Mouse (Mus musculus) stomach, embryonic 14.5 days (tissue): ENCODE results near the gene Man1b1. TPM values are rescaled to one million over a fixed set of nuclear protein-coding genes. Genes with fewer than 3 reads are reported as not detected.

ENCODE experiments used
- ATAC-seq: fragments of 200-750 bp; cut with Nextera tagmentation; 2 replicates; pipeline ENCODE4 v1.8.0; 2017; ENCODE audit warnings: low read depth, moderate TSS enrichment; ENCODE audit not compliant: insufficient number of reproducible peaks, insufficient read depth, low FRiP score
- H3K27ac ChIP-seq: fragments of 300-500 bp; sonication (generic); 2 replicates; pipeline ENCODE4 v1.5.1; 2014; ENCODE audit warnings: mild to moderate bottlenecking, low read length, moderate library complexity, mixed read lengths
- H3K27me3 ChIP-seq: fragments of 300-500 bp; sonication (generic); 2 replicates; pipeline ENCODE4 v1.6.1; 2014; ENCODE audit warnings: low read length, control low read depth, mixed read lengths; ENCODE audit not compliant: control insufficient read depth, insufficient read depth
- H3K36me3 ChIP-seq: fragments of 300-500 bp; sonication (generic); 2 replicates; pipeline ENCODE4 v1.6.1; 2014; ENCODE audit warnings: mild to moderate bottlenecking, control low read depth, low read length, moderate library complexity, mixed read lengths; ENCODE audit not compliant: control insufficient read depth, insufficient read depth
- H3K4me1 ChIP-seq: fragments of 300-500 bp; sonication (generic); 2 replicates; pipeline ENCODE4 v1.6.1; 2014; ENCODE audit warnings: low read length, control low read depth, mixed read lengths; ENCODE audit not compliant: control insufficient read depth, insufficient read depth
- H3K4me2 ChIP-seq: fragments of 300-500 bp; sonication (generic); replicated peaks from 2 replicates; pipeline ENCODE4 v1.6.1; 2014; ENCODE audit warnings: low read depth, low read length, control low read depth
- H3K4me3 ChIP-seq: fragments of 300-500 bp; sonication (generic); 2 replicates; pipeline ENCODE4 v1.5.1; 2014; ENCODE audit warnings: low read depth, low read length, control low read depth
- H3K9ac ChIP-seq: fragments of 300-500 bp; sonication (generic); replicated peaks from 2 replicates; pipeline ENCODE4 v1.6.1; 2014; ENCODE audit warnings: low read depth, mild to moderate bottlenecking, control low read depth, low read length, moderate library complexity, mixed read lengths
- H3K9me3 ChIP-seq: fragments of 300-500 bp; sonication (generic); 2 replicates; pipeline ENCODE4 v1.6.1; 2016; ENCODE audit warnings: low read depth, low read length, control low read depth; ENCODE audit not compliant: control insufficient read depth
- WGBS: fragments of 180-500 bp; shearing (Covaris S2); extraction: QIAGEN DNeasy Blood & Tissue Kit; methylation state at CpG from one replicate; pipeline ENCODE4 v1.1.7; 2014; 5-methylcytosine and 5-hydroxymethylcytosine counted together
- polyA plus RNA-seq: library from polyadenylated mRNA; unstranded; fragments of >200 nt; fragmentation: Nextera tagmentation; extraction: Ambion mirVana; gene quantifications from 2 replicates; pipeline ENCODE4 v1.2.1, GENCODE M21; 2014

The Man1b1 gene
- polyA plus RNA-seq, 1 experiment from 2014 or later = 111 TPM

DNA sequence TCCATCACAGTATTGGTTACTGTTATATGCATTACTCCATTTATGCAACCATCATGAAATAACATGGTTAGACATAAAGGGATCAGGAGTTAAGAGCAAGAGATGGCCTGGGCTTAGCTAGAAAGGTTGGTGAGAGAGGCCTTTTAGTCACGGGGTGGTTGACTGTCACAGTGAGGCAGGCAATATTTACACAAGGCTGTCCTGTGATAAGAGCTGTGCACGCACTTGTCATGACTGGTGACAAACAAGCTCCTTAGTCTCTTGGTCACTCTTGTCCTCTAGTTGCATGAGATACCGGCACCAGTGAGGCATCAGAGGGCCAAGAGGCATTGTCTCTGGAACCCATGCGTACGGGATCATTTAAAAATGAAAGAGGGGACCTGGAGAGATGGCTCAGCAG, 52.4 kb downstream of the Man1b1 start:
- H3K9ac ChIP-seq = no peak overlapping the region
- no peak overlapping the region for H3K4me2 ChIP-seq
- WGBS = 51% methylated on average over 5 of the region's 5 CpGs
- no peak for ATAC-seq
- no peak overlapping the region for H3K27ac ChIP-seq
- H3K4me1 ChIP-seq = no peaks in the 10 kb centered on the region
- no peak overlapping the region for H3K4me3 ChIP-seq
- H3K9me3 ChIP-seq = no peaks in the 10 kb centered on the region
- H3K27me3 ChIP-seq = no peaks in the 10 kb centered on the region
- no peaks in the 10 kb centered on the region for H3K36me3 ChIP-seq

DNA sequence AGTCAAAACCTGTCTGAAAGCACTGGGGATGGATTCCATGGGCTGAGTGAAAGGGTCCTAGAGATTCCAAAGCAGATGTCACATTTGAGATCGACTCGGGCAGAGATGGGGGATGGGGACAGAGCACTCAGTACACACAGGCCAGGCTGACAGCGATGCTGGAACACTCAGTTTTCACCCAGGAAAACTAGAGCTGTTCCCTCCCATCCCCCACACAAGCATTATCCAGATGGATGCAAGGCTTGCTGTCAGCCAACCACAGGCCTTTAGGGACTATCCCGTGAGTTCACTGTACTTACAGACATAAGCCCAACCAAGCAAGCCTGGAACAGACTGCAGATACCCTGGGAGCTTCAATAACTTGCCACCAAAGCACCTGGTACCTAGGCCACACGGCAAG, 59.1 kb downstream of the Man1b1 start:
- peaks cover 15% of the 10 kb centered on the region; the same call in 1 of the 2 replicates for H3K4me1 ChIP-seq
- WGBS = 49% methylated on average over 5 of the region's 5 CpGs

DNA sequence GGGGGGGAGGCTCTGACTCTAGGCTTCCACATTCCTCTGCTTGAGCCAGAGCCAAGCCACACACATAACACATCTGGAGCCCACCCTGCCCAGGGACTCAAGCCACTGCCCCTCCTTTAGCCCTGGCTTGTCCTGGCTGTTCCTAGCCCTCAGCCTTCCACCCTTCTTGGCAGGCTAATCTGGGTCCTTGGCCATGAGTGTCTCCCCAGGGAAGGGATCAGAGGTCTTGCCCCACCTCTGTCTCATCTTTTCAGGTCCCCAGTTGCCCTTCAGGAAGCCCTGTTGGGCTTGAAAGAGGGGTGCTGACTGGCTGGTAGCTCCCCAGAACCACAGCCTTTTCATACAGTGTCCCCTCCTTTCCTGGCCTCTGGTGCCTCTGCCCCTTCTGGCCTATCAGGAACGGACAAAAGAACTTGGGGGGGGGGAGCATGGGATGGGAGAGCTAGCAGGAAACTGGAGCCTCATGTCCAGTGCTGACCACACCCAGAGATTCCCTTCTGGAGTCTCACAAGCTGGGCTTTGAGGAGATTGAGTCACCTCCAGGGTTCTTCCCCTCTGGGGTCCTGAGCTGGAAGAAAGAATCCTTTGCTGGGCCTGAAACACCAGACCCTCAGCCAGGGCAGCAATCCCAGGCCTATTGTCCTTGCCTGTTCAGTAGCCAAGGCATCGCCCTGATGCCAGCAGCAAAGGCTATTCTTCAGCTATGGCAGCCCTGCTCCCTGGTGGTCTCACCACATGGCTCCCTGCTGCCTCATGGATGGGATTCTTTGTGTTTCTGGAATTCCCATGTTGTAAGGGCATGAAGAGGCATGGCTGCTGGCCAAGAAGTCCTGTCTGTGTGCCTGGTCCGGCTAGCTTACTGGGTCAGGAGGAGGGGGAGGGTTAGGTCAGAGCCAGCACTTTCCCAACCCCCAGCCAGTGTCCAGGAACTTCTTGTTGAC, 62.4 kb downstream of the Man1b1 start:
- H3K9ac ChIP-seq = no peak overlapping the region
- H3K27me3 ChIP-seq = peaks cover 17% of the 10 kb centered on the region; the same call in 1 of the 2 replicates
- H3K36me3 ChIP-seq = no peaks in the 10 kb centered on the region
- no peak for ATAC-seq
- H3K4me1 ChIP-seq = peaks cover 17% of the 10 kb centered on the region; the same call in 1 of the 2 replicates
- 33% methylated on average over 3 of the region's 3 CpGs for WGBS
- H3K4me2 ChIP-seq = no peak overlapping the region
- H3K4me3 ChIP-seq = no peak overlapping the region
- H3K9me3 ChIP-seq = no peaks in the 10 kb centered on the region
- H3K27ac ChIP-seq = 0 out of 2 replicates have a peak overlapping the region, but pooled peaks have one; percentile 27

More for the DNA sequence above, 59.1 kb downstream of the Man1b1 start:
- Histone ChIP-seq H3K27me3 (0 out of 2 replicates have a peak, but pooled peaks cover 2% of the 10 kb centered on the region), H3K4me3 (no peak overlapping the region), H3K4me2 (no peak overlapping the region), H3K9ac (no peak overlapping the region), H3K9me3 (no peaks in the 10 kb centered on the region), H3K27ac (no peak overlapping the region), H3K36me3 (no peaks in the 10 kb centered on the region)
- no peak for ATAC-seq

DNA sequence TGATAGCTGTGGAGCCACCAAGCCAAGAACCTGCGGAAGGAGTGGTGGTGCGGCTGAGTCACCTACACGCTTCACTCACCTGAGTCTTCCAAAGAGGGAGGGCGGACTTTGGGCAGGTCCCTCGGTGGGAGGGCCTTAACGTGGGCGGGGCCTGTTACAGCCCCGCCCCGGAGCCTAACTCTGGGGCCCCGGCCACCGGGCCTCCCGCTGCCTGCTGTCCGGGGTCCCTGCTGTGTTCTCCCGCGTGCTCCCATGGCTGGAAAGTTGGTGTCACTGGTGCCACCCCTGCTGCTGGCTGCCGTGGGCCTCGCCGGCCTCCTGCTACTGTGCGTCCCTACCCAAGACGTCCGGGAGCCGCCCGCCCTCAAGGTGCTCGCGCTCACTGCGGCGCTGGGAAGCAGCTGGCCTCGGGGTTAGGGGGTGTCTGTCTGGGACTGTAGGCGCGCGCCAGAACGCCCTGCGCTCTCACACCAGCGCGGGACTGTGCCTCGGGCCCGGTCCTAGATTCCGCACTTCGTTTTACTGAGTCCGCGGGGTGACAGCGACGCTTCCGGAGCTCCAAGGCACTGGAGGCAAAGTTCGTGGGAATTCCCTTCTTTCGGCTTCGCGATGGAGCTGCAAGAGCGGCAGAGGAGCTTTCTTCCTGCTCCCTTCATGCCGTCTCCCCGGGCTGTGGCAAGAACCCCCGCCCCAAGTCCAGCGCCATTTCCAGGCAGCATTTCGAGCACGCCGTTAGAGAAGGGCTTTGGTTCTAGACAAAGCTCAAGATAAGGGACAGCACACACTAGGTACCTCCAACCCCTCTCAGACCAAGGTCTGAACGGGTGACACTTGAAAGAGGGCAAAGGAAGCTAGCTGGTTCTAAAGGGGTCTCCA, 63.8 kb downstream of the Man1b1 start, which contains the start of gene Entpd2:
Gene Entpd2 (plus strand): TSS at position 154 of the 876 bp plus-strand sequence.
- ATAC-seq = peak; percentile 68
- Histone ChIP-seq H3K36me3 (no peaks in the 10 kb centered on the region), H3K4me3 (peak within 1 kb of the TSS; percentile 36), H3K4me2 (peak within 1 kb of the TSS; percentile 73), H3K4me1 (peaks cover 17% of the 10 kb centered on the region; the same call in 1 of the 2 replicates), H3K27me3 (peaks cover 22% of the 10 kb centered on the region; the same call in 1 of the 2 replicates), H3K27ac (0 out of 2 replicates have a peak within 1 kb of the TSS, but pooled peaks have one; percentile 27), H3K9ac (peak within 1 kb of the TSS; percentile 18; the same call in 1 of the 2 replicates), H3K9me3 (no peaks in the 10 kb centered on the region)
- WGBS = 2% methylated on average over 57 of the region's 57 CpGs

GRCm38 (mm10) chr2:25396597-25396983, 64.5 kb downstream of the Man1b1 start:
- Histone ChIP-seq H3K27ac (no peak overlapping the region), H3K9ac (no peak overlapping the region), H3K27me3 (peaks cover 22% of the 10 kb centered on the region; the same call in 1 of the 2 replicates), H3K9me3 (no peaks in the 10 kb centered on the region), H3K36me3 (no peaks in the 10 kb centered on the region), H3K4me1 (peaks cover 17% of the 10 kb centered on the region; the same call in 1 of the 2 replicates), H3K4me2 (peak overlapping the region; percentile 73), H3K4me3 (peak overlapping the region; percentile 36)
- no peak for ATAC-seq
- 42% methylated on average over 3 of the region's 3 CpGs for WGBS

DNA sequence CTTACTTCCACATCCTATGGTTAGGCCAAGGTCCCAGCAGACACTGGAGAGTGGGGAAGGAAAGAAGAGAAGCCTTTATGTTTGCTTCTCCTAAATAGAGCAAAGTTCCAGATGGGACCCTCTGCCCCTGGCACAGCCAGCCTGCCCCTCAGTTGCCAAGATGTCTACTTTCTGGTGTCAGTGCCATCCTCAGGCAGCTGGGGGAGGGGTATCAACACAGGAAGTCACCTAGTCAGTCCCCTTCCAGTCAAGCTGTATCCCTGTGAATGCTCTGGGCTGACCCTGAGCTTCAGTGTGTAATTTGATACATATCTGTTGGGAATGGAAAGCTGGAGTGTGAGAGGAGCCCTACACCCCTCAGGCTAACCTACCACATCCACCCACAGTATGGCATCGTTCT, 64.9 kb downstream of the Man1b1 start:
- no peak for ATAC-seq
- peaks cover 17% of the 10 kb centered on the region; the same call in 1 of the 2 replicates for H3K4me1 ChIP-seq
- H3K27ac ChIP-seq = no peak overlapping the region
- H3K27me3 ChIP-seq = peaks cover 25% of the 10 kb centered on the region; the same call in 1 of the 2 replicates
- no peaks in the 10 kb centered on the region for H3K9me3 ChIP-seq
- H3K9ac ChIP-seq = no peak overlapping the region
- no peak overlapping the region for H3K4me3 ChIP-seq
- H3K36me3 ChIP-seq = no peaks in the 10 kb centered on the region
- WGBS = 67% methylated on average over 1 of the region's 1 CpGs
- no peak overlapping the region for H3K4me2 ChIP-seq

- Histone ChIP-seq H3K9me3 (no peaks in the 10 kb centered on the region), H3K27ac (no peak overlapping the region), H3K4me1 (peaks cover 21% of the 10 kb centered on the region), H3K27me3 (peaks cover 23% of the 10 kb centered on the region), H3K4me2 (no peak overlapping the region), H3K4me3 (no peak overlapping the region), H3K36me3 (no peaks in the 10 kb centered on the region), H3K9ac (no peak overlapping the region)
- no peak for ATAC-seq
- WGBS = 86% methylated on average over 7 of the region's 7 CpGs
Observed at GRCm38 (mm10) chr2:25398065-25398464, 65.9 kb downstream of the Man1b1 start.

DNA sequence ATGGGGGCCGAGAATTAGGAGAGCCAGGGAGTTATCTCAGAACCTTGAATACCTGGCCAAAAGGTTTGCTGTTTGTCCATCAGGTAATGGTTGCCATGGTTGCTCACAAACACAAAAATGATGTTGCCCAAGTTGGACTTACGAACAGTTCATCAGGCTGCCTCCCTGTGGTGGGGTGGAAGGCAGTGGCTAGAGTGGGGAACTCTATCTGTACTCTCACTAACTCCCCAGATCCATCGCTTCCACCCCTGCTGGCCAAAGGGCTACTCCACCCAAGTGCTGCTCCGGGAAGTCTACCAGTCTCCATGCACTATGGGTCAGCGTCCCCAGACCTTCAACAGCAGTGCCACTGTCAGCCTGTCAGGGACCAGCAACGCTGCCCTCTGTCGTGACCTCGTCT, 66.9 kb downstream of the Man1b1 start, which contains the start of gene Npdc1:
Gene Npdc1 (plus strand): TSS at position 301 of the 400 bp plus-strand sequence.
- peaks cover 24% of the 10 kb centered on the region for H3K4me1 ChIP-seq
- H3K9me3 ChIP-seq = no peaks in the 10 kb centered on the region
- 72% methylated on average over 8 of the region's 8 CpGs for WGBS
- H3K27me3 ChIP-seq = peaks cover 25% of the 10 kb centered on the region
- no peak within 1 kb of the TSS for H3K9ac ChIP-seq
- no peak within 1 kb of the TSS for H3K4me2 ChIP-seq
- H3K4me3 ChIP-seq = no peak within 1 kb of the TSS
- H3K36me3 ChIP-seq = no peaks in the 10 kb centered on the region
- no peak within 1 kb of the TSS for H3K27ac ChIP-seq
- ATAC-seq = no peak
